Mouse (Mus musculus) G1E (cell line): ENCODE measurements around the gene Litaf.

Experiments
- CTCF ChIP-seq: IDR thresholded peaks from 2 replicates; pipeline ENCODE4 v1.5.1; 2012; ENCODE audit warnings: low read depth, low read length, inconsistent platforms, mixed read lengths
- TAL1 ChIP-seq: conservative IDR thresholded peaks from 2 replicates; pipeline ENCODE4 v1.6.1; 2012; ENCODE audit warnings: low read depth, low read length, inconsistent platforms, mixed read lengths

GRCm38 (mm10) chr16:10999809-11000208, 66.1 kb downstream of the Litaf start:
- TF ChIP-seq CTCF (no peak), TAL1 (no peak)
